Mouse (Mus musculus) brain, adult 2 months (tissue): ENCODE data around the gene Gm5134.

Source experiments
- DNase-seq: peaks from one replicate; pipeline ENCODE4 v3.0.0; 2011; ENCODE audit warnings: low read depth, low spot score

Gm5134 gene

DNA sequence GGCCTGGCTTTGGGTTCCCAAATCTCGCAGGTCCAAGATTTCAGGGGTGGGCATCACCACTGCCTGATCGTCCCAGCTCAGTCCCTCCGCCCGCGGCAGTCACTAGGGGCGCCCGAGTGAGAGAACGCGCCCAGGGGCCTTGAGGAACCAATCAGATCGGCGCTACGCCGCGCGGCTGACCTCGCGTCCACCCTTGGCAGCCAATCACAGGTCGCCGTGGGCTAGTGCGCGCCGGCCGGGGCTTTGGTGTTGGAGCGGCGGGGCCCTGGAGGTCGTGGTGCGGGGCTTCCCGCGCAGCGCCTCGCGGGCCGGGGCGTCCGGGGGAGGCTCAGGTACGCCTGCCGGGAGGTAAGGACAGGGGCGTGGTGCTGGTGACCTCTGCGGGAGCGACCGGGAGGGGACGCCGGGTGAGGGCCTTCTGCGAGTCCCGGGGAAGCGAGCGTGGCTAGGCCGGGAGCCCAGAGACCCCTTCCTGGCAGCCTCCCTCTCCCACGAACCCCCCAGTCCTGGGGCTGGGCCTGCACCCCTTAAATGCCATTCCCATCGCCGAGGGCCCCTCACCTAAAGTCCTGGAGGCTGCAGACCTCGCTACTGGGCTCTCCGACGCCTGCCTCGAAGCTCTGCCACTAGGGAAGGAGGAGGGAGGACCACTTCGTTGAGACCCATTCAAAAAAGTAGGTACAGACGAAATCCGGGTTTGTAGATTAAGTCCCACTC, 78.2 kb downstream of the Gm5134 start, which contains the start of gene Zfp280b:
Gene Zfp280b, plus strand, starts transcription at position 249 of the 717 bp plus-strand sequence.
- peak; percentile 98 for DNase-seq

DNA sequence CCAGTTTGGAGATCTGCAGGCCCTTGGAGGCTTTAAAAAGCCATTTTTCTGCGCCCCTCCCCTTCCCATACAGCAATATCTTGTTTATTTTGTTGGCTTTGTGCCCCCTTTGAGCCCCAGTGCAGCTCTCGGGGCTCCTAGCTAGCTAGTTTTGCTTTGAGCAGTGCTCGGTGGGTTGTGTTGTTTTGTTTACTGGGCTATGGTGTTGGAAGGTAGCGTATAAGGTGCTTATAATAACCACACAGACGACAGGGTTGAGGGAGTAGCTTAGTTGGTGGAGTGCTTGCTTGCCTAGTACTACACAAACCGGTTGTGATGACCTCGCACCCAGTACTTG, 78.8 kb downstream of the Gm5134 start:
- DNase-seq, result peak; percentile 10

DNA sequence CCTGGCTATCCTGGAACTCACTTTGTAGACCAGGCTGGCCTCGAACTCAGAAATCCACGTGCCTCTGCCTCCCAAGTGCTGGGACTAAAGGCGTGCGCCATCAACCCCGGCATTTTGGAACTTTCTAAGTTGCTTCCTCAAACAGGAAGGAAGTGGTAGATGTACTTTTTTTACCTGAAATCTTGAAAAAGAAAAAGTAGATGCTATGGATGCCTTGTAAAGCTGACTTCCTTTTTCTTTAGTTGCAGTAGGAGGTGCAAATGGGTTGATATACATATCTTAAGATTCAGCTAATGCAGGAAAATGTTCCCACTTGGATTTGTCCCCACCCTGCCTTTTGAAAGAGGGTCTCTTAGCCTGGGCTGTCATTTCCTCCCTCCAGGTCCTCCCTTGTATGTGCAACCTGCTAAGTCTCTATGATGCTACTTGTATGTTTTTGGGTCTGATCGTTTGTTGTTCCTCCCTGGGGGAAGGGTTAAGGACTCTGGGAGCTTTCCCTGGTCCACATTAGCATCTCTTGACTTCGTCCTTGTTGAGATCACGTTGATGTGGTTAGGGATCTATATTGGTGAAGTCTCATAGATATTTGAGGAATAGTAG, 79.8 kb downstream of the Gm5134 start:
- DNase-seq, result no peak

DNA sequence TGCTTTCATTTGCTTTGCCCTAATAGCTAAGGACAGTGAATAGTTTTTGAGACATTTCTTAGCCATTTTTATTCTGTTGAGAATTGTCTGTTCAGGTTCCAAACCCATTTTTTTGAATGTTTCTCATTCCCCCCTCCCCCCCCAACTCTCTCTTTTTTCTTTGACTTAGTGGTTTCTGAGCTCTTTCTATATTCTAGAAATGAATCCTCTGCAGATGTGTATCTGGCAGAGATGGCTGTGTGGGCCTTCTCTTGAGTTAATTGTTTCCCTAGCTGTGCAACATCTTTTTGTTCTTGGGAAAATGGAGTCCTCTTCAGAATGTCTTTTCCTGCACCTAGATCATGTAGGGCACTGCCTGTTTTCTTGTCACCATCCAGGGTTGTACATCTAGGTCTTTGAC, 81.0 kb downstream of the Gm5134 start:
- no peak for DNase-seq

DNA sequence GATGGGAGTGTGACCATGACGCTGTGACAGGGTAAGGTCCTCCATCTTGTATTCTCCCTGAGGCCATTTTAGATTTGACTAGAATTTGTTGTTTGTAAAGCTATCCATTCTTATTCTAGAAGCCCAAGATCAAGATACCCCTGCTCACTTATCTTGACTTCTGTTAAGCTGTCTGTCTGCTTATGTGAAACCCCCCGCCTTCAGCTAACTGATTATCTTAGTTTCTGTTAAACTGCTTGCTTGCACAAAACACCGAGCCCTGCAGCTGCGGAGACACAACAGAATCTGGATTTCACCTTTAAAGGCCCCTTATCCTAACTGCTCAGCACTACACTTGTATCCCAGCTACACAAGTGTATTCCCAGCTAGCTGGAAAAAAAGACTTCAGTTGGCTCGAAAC, 82.6 kb downstream of the Gm5134 start:
- no peak for DNase-seq

DNA sequence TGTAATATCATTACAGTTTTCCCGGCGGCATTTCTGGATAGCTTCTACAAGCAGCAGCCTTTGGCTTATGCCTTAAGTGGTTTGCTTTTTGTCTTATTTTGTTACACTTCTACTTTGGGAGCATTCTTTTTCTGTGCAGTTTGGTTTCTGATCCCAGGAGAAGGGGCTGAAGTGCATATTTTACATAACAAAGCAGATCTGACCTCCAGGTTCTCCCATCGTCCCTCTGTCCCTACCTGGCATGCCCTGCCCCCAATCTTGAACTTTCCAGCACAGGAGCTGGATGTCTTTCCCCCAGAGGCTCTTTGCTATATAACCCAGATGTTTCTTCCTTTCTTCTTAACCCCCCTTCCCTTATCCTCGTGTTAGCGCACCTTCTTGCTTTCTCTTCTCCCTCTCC, 91.0 kb downstream of the Gm5134 start:
- DNase-seq, result no peak

GRCm38 (mm10) chr10:76046754-76047153, 92.4 kb downstream of the Gm5134 start:
- DNase-seq, result no peak

- no peak for DNase-seq
These were observed 93.0 kb downstream of the Gm5134 start for GRCm38 (mm10) chr10:76047182-76047869.

GRCm38 (mm10) chr10:76048967-76049366, 94.7 kb downstream of the Gm5134 start:
- DNase-seq, result no peak

- no peak for DNase-seq
These were observed 97.5 kb downstream of the Gm5134 start for GRCm38 (mm10) chr10:76051860-76052259.
